Mouse (Mus musculus): ENCODE data around the gene Hist1h4f.
"Not testable (repeated sequence)": the region's sequence is repeated elsewhere in the genome, so short reads cannot be mapped to it uniquely, and the experiment has no call there.

The Hist1h4f gene

GRCm38 (mm10) chr13:23551146-23551834 lies at the start of gene Hist1h4f:
TSS of gene Hist1h4f (minus strand) at chr13:23551648.
- DNase-seq: peak; percentile 86

GRCm38 (mm10) chr13:23597957-23598356 lies 46.5 kb upstream of the Hist1h4f start:
- DNase-seq: peak; percentile 65

GRCm38 (mm10) chr13:23595622-23596372 lies 44.3 kb upstream of the Hist1h4f start:
- DNase-seq: no peak

GRCm38 (mm10) chr13:23595185-23595584 lies 43.7 kb upstream of the Hist1h4f start:
- DNase-seq: no peak

GRCm38 (mm10) chr13:23593051-23593770 lies 41.8 kb upstream of the Hist1h4f start:
- DNase-seq: no peak

GRCm38 (mm10) chr13:23592614-23593013 lies 41.2 kb upstream of the Hist1h4f start:
- DNase-seq: peak; percentile 56

- DNase-seq: not testable (repeated sequence)
Observed at GRCm38 (mm10) chr13:23591886-23592285, 40.4 kb upstream of the Hist1h4f start.

- no peak for DNase-seq
Observed at GRCm38 (mm10) chr13:23591206-23591605, 39.8 kb upstream of the Hist1h4f start.

- no peak for DNase-seq
Observed at GRCm38 (mm10) chr13:23586940-23587225, 35.4 kb upstream of the Hist1h4f start.

GRCm38 (mm10) chr13:23586099-23586939 lies 34.9 kb upstream of the Hist1h4f start:
- DNase-seq: no peak

- peak; percentile 46 for DNase-seq
Observed at GRCm38 (mm10) chr13:23585442-23586098, 34.1 kb upstream of the Hist1h4f start.

- DNase-seq: no peak
Observed at GRCm38 (mm10) chr13:23585029-23585441, 33.6 kb upstream of the Hist1h4f start.

GRCm38 (mm10) chr13:23584331-23584730 lies 32.9 kb upstream of the Hist1h4f start:
- DNase-seq: no peak

- no peak for DNase-seq
Observed at GRCm38 (mm10) chr13:23583387-23584068, 32.1 kb upstream of the Hist1h4f start.

- no peak for DNase-seq
Observed at GRCm38 (mm10) chr13:23582219-23583056, 31.0 kb upstream of the Hist1h4f start.

- peak; percentile 94 for DNase-seq
Observed at GRCm38 (mm10) chr13:23581408-23582218, 30.2 kb upstream of the Hist1h4f start, which contains the start of gene Hist1h4d. TSS of gene Hist1h4d (plus strand) at chr13:23581598.

GRCm38 (mm10) chr13:23577835-23578234 lies 26.4 kb upstream of the Hist1h4f start:
- no peak for DNase-seq

- DNase-seq: no peak
Observed at GRCm38 (mm10) chr13:23576906-23577639, 25.6 kb upstream of the Hist1h4f start.

GRCm38 (mm10) chr13:23576351-23576881 lies 25.0 kb upstream of the Hist1h4f start:
- no peak for DNase-seq
